Mouse (Mus musculus): ENCODE results near the gene Vmn1r188.

Vmn1r188 gene

DNA sequence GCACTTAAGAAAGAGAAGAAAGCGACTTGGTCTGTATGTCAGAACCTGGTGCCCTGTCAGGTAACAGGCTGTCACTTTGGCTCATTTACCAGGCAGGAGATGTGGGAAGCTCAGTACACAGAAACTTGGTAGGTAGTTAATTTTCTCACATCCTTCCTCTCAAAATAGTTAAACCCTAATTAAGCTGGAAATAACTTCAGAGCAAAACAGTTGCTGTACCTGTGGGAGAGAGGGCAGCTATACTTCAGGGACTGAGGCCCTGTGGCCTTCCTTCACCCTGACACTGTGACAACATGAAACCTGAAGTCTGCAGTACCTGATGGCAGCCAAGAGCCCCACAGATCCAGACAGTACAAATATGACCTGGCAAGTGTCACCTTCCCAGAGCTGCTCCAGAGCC is at the start of gene Vmn1r188:
TSS of gene Vmn1r188 (plus strand) at position 301 of the 400 bp plus-strand sequence.
- in situ Hi-C loops (cut with MboI; ENCODE audit: low pct_unique_long_range_greater_than_20kb in 1 of 2, low sequenced_read_pairs in 2 of 2, unreplicated experiment in 1 of 2): loop anchor here in 1 of 2 experiments (25.0 kb wide), 1 partner anchor 1153 kb away; the partner anchor contains the start of genes Vmn1r222 and Vmn1r223

DNA sequence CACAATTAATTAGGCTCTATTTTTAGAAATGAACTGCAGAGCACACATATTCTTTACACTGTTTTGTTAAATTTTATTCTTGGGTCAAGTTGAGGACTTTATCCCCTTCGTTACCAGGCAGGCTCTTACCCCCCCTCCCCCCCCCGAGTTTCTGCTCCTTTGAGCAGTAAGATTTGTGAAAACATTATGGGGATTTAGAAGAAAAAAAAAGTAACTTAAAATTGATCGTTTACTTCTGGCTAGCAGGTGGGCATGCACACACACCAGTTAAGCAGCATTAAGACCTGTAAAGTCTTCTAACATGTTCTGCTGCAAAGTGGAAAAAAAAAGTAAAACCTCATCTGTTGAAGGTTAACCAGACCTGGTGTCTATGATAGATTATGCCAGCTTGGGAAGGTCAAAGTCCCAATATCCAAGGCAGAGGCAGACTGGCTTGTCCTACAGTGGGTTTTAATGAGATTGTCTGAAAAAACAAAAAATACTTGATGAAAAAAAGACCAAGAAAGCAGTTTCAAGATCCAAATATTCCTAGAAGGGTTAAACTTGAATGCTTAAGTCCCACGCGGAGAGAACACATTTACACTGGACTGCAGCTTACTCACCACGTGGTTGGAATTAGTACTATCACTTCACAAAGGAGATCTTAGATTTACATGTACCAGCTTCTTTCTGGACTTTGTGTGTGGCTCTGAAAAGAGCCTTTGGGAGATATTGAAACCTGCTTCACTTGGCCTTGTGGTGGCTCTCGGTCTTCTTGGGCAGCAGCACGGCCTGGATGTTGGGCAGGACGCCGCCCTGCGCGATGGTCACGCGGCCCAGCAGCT is 49.6 kb upstream of the Vmn1r188 start:
- in situ Hi-C loops (cut with MboI; ENCODE audit: low pct_unique_long_range_greater_than_20kb in 1 of 2, low sequenced_read_pairs in 2 of 2, unreplicated experiment in 1 of 2): loop anchor here (5.0 to 25.0 kb wide), 5 partner anchors 107 to 1703 kb away; partner anchors contain the start of genes Hist1h1c (in 1 of the 2), Hist1h2ai (in 1 of the 2), Hist1h2bb (in 1 of the 2) and Hist1h2bl (in 1 of the 2)

DNA sequence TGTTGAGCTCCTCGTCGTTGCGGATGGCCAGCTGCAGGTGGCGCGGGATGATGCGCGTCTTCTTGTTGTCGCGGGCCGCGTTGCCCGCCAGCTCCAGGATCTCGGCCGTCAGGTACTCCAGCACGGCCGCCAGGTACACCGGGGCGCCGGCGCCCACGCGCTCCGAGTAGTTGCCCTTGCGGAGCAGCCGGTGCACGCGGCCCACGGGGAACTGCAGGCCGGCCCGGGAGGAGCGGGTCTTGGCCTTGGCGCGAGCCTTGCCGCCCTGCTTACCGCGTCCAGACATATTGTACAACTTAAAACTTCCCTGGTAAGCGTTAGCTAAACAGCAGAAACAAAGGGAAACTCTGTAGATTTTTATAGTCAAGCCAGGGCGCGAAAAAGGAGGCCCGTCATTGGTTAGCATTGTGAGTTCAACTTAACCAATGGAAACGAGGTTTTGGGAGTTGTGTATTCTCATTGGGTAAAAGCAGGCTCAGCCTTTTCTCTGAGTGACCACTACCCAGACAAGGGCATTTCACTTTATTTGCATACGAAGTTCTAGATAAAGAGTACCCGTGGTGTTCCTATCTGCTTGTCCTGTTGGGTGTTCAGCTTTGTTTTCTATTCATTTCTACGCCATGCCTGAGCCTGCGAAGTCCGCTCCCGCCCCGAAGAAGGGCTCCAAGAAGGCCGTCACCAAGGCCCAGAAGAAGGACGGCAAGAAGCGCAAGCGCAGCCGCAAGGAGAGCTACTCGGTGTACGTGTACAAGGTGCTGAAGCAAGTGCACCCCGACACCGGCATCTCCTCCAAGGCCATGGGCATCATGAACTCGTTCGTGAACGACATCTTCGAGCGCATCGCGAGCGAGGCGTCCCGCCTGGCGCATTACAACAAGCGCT is 48.7 kb upstream of the Vmn1r188 start, which contains the start of the genes Hist1h2ah and Hist1h2bk:
TSS of gene Hist1h2ah (minus strand) at position 302 of the 882 bp plus-strand sequence.
TSS of gene Hist1h2bk (plus strand) at position 604 of the 882 bp plus-strand sequence.
- in situ Hi-C loops (cut with MboI; ENCODE audit: low pct_unique_long_range_greater_than_20kb in 1 of 2, low sequenced_read_pairs in 2 of 2, unreplicated experiment in 1 of 2): loop anchor here (10.0 to 25.0 kb wide), 4 partner anchors 173 to 1702 kb away; partner anchors contain the start of genes Hist1h1c (in 1 of the 2), Hist1h2ai (in 1 of the 2), Hist1h2bb (in 1 of the 2) and Hist1h2bl (in 1 of the 2)

- in situ Hi-C loops (cut with MboI; ENCODE audit: low pct_unique_long_range_greater_than_20kb in 1 of 2, low sequenced_read_pairs in 2 of 2, unreplicated experiment in 1 of 2): loop anchor here (10.0 to 25.0 kb wide), 4 partner anchors 174 to 1701 kb away; partner anchors contain the start of genes Hist1h1c (in 1 of the 2), Hist1h2ai (in 1 of the 2), Hist1h2bb (in 1 of the 2) and Hist1h2bl (in 1 of the 2)
Measured at GRCm38 (mm10) chr13:22036149-22036956, 47.9 kb upstream of the Vmn1r188 start.

DNA sequence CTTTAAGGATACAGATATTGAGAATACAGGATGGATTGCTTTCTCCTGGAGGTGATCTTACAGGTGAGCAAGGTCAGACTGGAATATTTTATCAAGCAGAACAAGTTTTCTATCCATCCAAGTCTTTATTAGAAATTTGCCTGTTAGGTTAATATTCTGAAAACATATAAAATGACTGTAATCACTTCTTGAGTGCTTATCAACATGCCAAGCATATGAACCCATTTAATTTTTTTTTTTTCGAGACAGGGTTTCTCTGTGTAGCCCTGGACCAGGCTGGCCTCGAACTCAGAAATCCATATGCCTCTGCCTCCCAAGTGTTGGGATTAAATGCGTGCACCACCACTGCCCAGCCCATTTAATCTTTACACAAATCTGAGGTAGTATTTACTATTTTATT is 47.3 kb upstream of the Vmn1r188 start:
- in situ Hi-C loops (cut with MboI; ENCODE audit: low pct_unique_long_range_greater_than_20kb in 1 of 2, low sequenced_read_pairs in 2 of 2, unreplicated experiment in 1 of 2): loop anchor here (10.0 to 25.0 kb wide), 4 partner anchors 175 to 1700 kb away; partner anchors contain the start of genes Hist1h1c (in 1 of the 2), Hist1h2ai (in 1 of the 2), Hist1h2bb (in 1 of the 2) and Hist1h2bl (in 1 of the 2)

DNA sequence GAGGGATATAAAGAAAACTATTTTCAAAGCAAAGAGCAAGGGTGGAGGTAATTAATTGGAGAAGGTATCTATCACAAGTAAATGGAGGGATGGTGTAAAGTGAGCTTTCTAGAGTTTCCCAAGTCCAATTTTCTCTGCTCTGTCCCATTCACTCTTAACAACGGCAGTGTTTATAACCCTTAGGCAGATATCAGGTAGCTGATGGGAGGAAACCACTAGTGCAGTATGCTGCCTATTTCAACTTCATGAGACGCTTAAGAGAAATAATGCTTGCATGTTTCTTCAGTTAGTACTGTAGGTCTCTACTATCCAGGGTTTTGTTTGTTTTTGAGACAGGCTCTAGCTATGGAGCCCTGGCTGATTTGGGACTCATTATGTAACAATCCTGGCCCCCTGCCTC is 46.8 kb upstream of the Vmn1r188 start:
- in situ Hi-C loops (cut with MboI; ENCODE audit: low pct_unique_long_range_greater_than_20kb in 1 of 2, low sequenced_read_pairs in 2 of 2, unreplicated experiment in 1 of 2): loop anchor here (10.0 to 25.0 kb wide), 4 partner anchors 175 to 1700 kb away; partner anchors contain the start of genes Hist1h1c (in 1 of the 2), Hist1h2ai (in 1 of the 2), Hist1h2bb (in 1 of the 2) and Hist1h2bl (in 1 of the 2)

- in situ Hi-C loops (cut with MboI; ENCODE audit: low pct_unique_long_range_greater_than_20kb in 1 of 2, low sequenced_read_pairs in 2 of 2, unreplicated experiment in 1 of 2): loop anchor here (10.0 to 25.0 kb wide), 4 partner anchors 177 to 1698 kb away; partner anchors contain the start of genes Hist1h1c (in 1 of the 2), Hist1h2ai (in 1 of the 2), Hist1h2bb (in 1 of the 2) and Hist1h2bl (in 1 of the 2)
Measured at GRCm38 (mm10) chr13:22039364-22039763, 44.9 kb upstream of the Vmn1r188 start.

GRCm38 (mm10) chr13:22039951-22040463 is 44.2 kb upstream of the Vmn1r188 start:
- in situ Hi-C loops (cut with MboI; ENCODE audit: low pct_unique_long_range_greater_than_20kb in 1 of 2, low sequenced_read_pairs in 2 of 2, unreplicated experiment in 1 of 2): loop anchor here (10.0 to 25.0 kb wide), 5 partner anchors 178 to 1697 kb away; partner anchors contain the start of genes Hist1h1c (in 1 of the 2), Hist1h2ai (in 1 of the 2), Hist1h2bb (in 1 of the 2) and Hist1h2bl (in 1 of the 2)

DNA sequence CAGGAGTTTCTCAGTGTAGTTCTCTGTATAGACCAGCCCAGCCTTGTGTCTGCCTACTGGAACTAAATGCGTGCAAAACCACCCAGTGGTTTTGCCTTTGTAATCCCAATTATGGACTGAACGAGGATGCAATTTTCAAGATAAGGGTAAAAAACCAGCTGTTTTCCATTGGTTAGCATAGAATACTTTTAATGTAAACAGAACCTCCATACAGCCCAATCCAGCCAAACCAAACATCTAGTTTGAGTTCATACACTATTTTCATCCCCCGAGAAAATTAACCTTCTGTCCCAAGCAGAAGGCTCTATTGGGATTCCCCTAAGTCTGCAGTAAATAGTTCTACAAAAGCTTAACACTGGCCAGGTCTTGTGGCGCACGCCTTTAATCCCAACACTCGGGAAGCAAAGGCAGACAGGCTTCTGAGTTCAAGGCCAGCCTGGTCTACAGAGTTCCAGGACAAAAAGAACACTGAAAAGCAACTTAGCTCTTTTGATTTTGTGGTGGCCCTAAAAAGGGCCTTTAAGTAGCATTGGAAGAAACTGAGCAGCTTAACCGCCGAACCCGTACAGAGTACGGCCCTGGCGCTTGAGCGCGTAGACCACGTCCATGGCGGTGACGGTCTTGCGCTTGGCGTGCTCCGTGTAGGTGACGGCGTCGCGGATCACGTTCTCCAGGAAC is 43.6 kb upstream of the Vmn1r188 start:
- in situ Hi-C loops (cut with MboI; ENCODE audit: low pct_unique_long_range_greater_than_20kb in 1 of 2, low sequenced_read_pairs in 2 of 2, unreplicated experiment in 1 of 2): loop anchor here (10.0 to 25.0 kb wide), 4 partner anchors 178 to 1697 kb away; partner anchors contain the start of genes Hist1h1c (in 1 of the 2), Hist1h2bb (in 1 of the 2) and Hist1h3c (in 1 of the 2)

- in situ Hi-C loops (cut with MboI; ENCODE audit: low pct_unique_long_range_greater_than_20kb in 1 of 2, low sequenced_read_pairs in 2 of 2, unreplicated experiment in 1 of 2): loop anchor here (10.0 to 25.0 kb wide), 4 partner anchors 179 to 1696 kb away; partner anchors contain the start of genes Hist1h1c (in 1 of the 2), Hist1h2bb (in 1 of the 2) and Hist1h3c (in 1 of the 2)
Measured at GRCm38 (mm10) chr13:22041142-22041536, 43.1 kb upstream of the Vmn1r188 start, which contains the start of gene Hist1h4i. TSS of gene Hist1h4i (minus strand) at chr13:22041362.

DNA sequence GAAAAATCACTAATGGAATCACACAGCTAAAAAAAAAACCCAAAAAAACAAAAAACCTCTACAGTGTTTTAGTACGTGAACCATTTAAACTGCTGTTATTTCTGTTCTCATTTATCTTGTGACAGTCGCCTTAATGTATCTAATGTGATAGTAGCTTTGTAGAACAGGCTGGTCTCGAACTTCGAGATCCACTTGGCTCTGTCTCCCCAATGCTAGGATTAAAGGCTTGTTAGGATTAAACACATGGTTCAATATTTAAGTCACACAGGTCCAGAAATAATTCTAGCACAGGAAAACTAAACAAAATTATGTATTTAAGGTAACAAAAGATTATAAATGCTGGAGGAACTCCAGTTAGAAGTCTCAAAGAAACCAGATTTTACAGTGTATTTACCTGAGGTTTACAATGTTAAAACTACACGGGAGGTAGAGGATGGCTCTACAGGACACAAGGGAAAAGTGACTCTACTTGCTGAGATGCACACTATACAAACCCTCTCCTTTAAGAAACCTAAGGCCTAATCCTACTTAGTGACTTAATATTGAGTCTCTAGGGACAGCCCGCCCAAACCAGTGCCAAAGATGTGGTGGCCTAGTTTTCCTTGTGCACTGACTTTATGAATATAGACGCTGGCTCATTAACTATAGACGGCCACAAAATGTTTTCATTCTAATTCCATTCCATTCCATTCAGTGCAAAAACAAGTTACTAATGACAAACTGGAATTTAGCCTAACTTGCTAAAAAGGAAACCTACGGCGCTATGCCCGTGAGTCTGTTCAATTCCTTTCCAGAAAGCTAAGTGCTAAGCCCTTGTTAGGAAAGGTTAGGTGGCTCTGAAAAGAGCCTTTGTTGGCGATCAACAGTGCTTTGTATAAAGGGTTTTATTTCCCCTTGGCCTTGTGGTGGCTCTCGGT is 42.3 kb upstream of the Vmn1r188 start:
- in situ Hi-C loops (cut with MboI; ENCODE audit: low pct_unique_long_range_greater_than_20kb in 1 of 2, low sequenced_read_pairs in 2 of 2, unreplicated experiment in 1 of 2): loop anchor here (10.0 to 25.0 kb wide), 4 partner anchors 180 to 1695 kb away; partner anchors contain the start of genes Hist1h1c (in 1 of the 2), Hist1h2bb (in 1 of the 2) and Hist1h3c (in 1 of the 2)

DNA sequence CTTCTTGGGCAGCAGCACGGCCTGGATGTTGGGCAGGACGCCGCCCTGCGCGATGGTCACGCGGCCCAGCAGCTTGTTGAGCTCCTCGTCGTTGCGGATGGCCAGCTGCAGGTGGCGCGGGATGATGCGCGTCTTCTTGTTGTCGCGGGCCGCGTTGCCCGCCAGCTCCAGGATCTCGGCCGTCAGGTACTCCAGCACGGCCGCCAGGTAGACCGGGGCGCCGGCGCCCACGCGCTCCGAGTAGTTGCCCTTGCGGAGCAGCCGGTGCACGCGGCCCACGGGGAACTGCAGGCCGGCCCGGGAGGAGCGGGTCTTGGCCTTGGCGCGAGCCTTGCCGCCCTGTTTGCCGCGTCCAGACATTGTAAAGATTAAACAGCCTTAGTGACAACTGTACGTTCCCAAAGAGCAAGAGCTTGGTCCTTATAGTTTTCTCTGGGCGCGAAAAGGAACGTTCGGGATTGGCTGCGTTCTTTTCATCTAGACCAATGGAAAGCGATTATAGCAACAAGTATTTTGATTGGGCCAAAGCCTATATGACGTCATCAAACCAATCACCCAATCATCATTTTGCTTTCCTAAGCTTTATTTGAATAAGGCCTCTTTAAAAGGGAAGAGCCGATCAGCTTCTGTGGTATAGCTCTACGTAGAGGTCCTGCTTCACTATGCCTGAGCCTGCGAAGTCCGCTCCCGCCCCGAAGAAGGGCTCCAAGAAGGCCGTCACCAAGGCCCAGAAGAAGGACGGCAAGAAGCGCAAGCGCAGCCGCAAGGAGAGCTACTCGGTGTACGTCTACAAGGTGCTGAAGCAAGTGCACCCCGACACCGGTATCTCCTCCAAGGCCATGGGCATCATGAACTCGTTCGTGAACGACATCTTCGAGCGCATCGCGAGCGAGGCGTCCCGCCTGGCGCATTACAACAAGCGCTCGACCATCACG is 41.4 kb upstream of the Vmn1r188 start, which contains the start of the genes Hist1h2ag and Hist1h2bj:
TSS of gene Hist1h2ag (minus strand) at position 377 of the 935 bp plus-strand sequence.
TSS of gene Hist1h2bj (plus strand) at position 647 of the 935 bp plus-strand sequence.
- in situ Hi-C loops (cut with MboI; ENCODE audit: low pct_unique_long_range_greater_than_20kb in 1 of 2, low sequenced_read_pairs in 2 of 2, unreplicated experiment in 1 of 2): loop anchor here (10.0 to 25.0 kb wide), 4 partner anchors 181 to 1694 kb away; partner anchors contain the start of genes Hist1h1c (in 1 of the 2), Hist1h2bb (in 1 of the 2) and Hist1h3c (in 1 of the 2)

All from mouse embryonic stem cell (cell line).